Mouse (Mus musculus) myocyte (in vitro differentiated cells): ENCODE results near the gene Rasal1.

Source experiments
- E2F4 ChIP-seq: IDR thresholded peaks from one replicate; pipeline ENCODE4 v1.6.1; 2011; ENCODE audit warnings: mild to moderate bottlenecking, control low read depth, moderate library complexity; ENCODE audit not compliant: insufficient read depth
- MAX ChIP-seq: IDR thresholded peaks from one replicate; pipeline ENCODE4 v1.6.1; 2011; ENCODE audit warnings: low read depth, mild to moderate bottlenecking, control low read depth
- MYOD1 ChIP-seq, 3 experiments: IDR thresholded peaks; one replicate each; pipeline ENCODE4 v1.6.1; 2011; ENCODE audit warnings: control low read depth in 2 of 3, low read depth in 2 of 3, mild to moderate bottlenecking in 2 of 3, moderate library complexity in 1 of 3; ENCODE audit not compliant: insufficient read length in 2 of 3, control insufficient read depth in 1 of 3
- MYOG ChIP-seq, 3 experiments: IDR thresholded peaks; one replicate each; pipeline ENCODE4 v1.6.1; 2011; ENCODE audit warnings: control low read depth in 2 of 3, low read depth in 2 of 3, mild to moderate bottlenecking in 2 of 3; ENCODE audit not compliant: insufficient read length in 2 of 3, control insufficient read depth in 1 of 3, insufficient read depth in 1 of 3
- POLR2A ChIP-seq: IDR thresholded peaks from one replicate; pipeline ENCODE4 v1.6.1; 2011; ENCODE audit warnings: low read depth, mild to moderate bottlenecking, control low read depth, moderate library complexity; ENCODE audit not compliant: insufficient read length
- POLR2AphosphoS2 ChIP-seq: IDR thresholded peaks from one replicate; pipeline ENCODE4 v1.6.1; 2011; ENCODE audit warnings: low read depth, control low read depth; ENCODE audit not compliant: insufficient read length
- REST ChIP-seq: IDR thresholded peaks from one replicate; pipeline ENCODE4 v1.6.1; 2011; ENCODE audit warnings: mild to moderate bottlenecking, control low read depth, moderate library complexity; ENCODE audit not compliant: insufficient read depth, insufficient read length
- TCF12 ChIP-seq: IDR thresholded peaks from one replicate; pipeline ENCODE4 v1.6.1; 2011; ENCODE audit warnings: mild to moderate bottlenecking, control low read depth; ENCODE audit not compliant: poor library complexity, insufficient read depth, severe bottlenecking
- TCF3 ChIP-seq: IDR thresholded peaks from one replicate; pipeline ENCODE4 v1.6.1; 2011; ENCODE audit warnings: low read depth, control low read depth; ENCODE audit not compliant: insufficient read length
- USF1 ChIP-seq: IDR thresholded peaks from one replicate; pipeline ENCODE4 v1.6.1; 2011; ENCODE audit warnings: low read depth, mild to moderate bottlenecking, control low read depth, moderate library complexity

GRCm38 (mm10) chr5:120603515-120603914 is 45.1 kb upstream of the Rasal1 start:
- TF ChIP-seq POLR2A = no peak
- TF ChIP-seq TCF3 = no peak
- TF ChIP-seq E2F4 = no peak
- TF ChIP-seq REST = no peak
- TF ChIP-seq TCF12 = no peak
- no peak for TF ChIP-seq MAX
- TF ChIP-seq USF1 = no peak
- TF ChIP-seq POLR2AphosphoS2 = no peak
- TF ChIP-seq MYOD1 (IDR thresholded peaks at IDR 0.05; ENCODE audit: control insufficient read depth in 1 of 3, insufficient read length in 2 of 3, low read depth in 2 of 3) = no peak
- no peak for TF ChIP-seq MYOG (IDR thresholded peaks at IDR 0.05; ENCODE audit: control insufficient read depth in 1 of 3, insufficient read depth in 1 of 3, insufficient read length in 2 of 3, low read depth in 2 of 3)
